Mouse (Mus musculus) liver, postnatal 0 days (tissue): ENCODE measurements at regions not wholly inside any gene's neighbourhood (a gene's known extent, or its start where the extent isn't known, plus 50 kb on each side); places are given as distances from the start of the nearest gene placed in this dataset.
A peak's percentile ranks its signal among the peaks of the same experiment; 100 is the strongest.

Source experiments
- CTCF ChIP-seq: sonication (generic); IDR thresholded peaks from 2 replicates; pipeline ENCODE4 v1.5.1; 2016; ENCODE audit warnings: antibody characterized with exemption, low read depth
- EP300 ChIP-seq: IDR thresholded peaks from 2 replicates; pipeline ENCODE4 v1.6.1; 2016; ENCODE audit warnings: antibody characterized with exemption, low read depth, mild to moderate bottlenecking

DNA sequence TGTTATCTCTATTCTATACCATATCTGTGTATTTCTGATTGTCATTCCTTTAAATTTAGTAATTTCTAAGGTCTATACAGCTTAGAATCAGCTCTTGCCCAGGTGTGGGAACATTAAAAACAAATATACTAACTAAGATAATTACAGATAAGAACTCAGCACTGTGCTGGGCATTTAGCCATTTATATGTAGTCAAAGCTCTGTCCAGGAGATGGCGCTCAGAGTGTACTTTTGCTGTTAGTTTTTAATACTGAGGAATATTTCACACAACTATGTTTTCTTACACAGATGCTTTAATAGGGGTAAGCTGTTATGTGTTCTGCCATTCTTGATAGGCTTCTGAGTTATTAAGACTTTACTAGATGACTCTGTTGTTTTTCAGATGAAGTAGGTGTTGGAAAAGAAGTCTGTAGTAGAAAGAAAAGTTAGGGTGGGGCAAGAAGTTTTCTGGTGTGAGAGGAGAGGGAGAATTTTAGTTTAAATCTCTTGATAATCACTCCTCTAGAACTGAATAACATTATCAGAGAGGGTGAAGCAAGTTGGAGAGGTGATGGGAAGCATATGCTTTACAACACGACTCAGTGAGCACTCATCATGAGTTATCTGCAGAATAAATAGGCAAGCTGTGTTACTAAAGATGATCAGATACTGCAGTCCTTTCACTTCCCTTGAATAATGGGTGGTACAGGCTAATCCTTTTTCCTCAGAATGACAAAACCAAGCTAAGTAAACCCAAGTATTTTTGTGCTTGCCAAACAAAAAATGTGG is 64.1 kb upstream of the Tmem229a start:
- TF ChIP-seq CTCF (peak; percentile 54), EP300 (no peak)
